9 mouse cellular contexts compared by ENCODE assay signal in genomic region chr3:88297321-88297851, GRCm38 (mm10). TPM values are rescaled to one million over a fixed set of nuclear protein-coding genes. Genes with fewer than 3 reads are reported as not detected.
DNase-seq lines count a peak whose midpoint lies in the region; ATAC-seq and TF ChIP-seq lines count a peak whose summit lies in the region.
"Had no signal": no experiment of that assay in that cellular context is flagged by ENCODE, and none has a peak within 500 bp of the region (broad histone marks: within the 10 kb centered on the region; RNA-seq: fewer than 3 reads in every experiment).

No protein-coding gene starts in this region.

- no peaks in the 10 kb centered on the region for H3K9me3 ChIP-seq in intestine, postnatal 0 days (ENCODE audit: control insufficient read depth)

- H3K27ac ChIP-seq in layer of hippocampus, adult 2 months: peak overlapping the region; percentile 96
- peak overlapping the region; percentile 81 for H3K27ac ChIP-seq in embryonic fibroblast, embryonic 13.5 days (ENCODE audit: insufficient read depth, low read length)
- H3K27ac ChIP-seq in intestine, postnatal 0 days (ENCODE audit: low read depth, low read length): peak overlapping the region; percentile 76

- peak overlapping the region; percentile 96 for H3K4me3 ChIP-seq in layer of hippocampus, adult 2 months
- peak overlapping the region; percentile 92 for H3K4me3 ChIP-seq in embryonic fibroblast, embryonic 13.5 days (ENCODE audit: insufficient read depth, low read length)
- H3K4me3 ChIP-seq in intestine, postnatal 0 days (ENCODE audit: low read depth, low read length): peak overlapping the region; percentile 80

- H3K4me1 ChIP-seq in embryonic fibroblast, embryonic 13.5 days (ENCODE audit: control insufficient read depth, insufficient read depth, low read length): no peaks in the 10 kb centered on the region
- peaks cover 8% of the 10 kb centered on the region for H3K4me1 ChIP-seq in intestine, postnatal 0 days (replicated peaks; ENCODE audit: control insufficient read depth, insufficient read depth, low read length)

- H3K4me2 ChIP-seq in intestine, postnatal 0 days (replicated peaks; ENCODE audit: low read depth): peak overlapping the region; percentile 71

- DNase-seq in layer of hippocampus, adult 2 months (ENCODE audit: low spot score in 2 of 2): peak; percentile 52 to 57
- DNase-seq in layer of hippocampus, postnatal 25 days (ENCODE audit: extremely low spot score in 1 of 2, low spot score in 1 of 2): no peak
- DNase-seq in Muller cell, postnatal 12 days (ENCODE audit: inconsistent ontology term): peak; percentile 63
- peak; percentile 12 for DNase-seq in mesoderm, embryonic 11.5 days (ENCODE audit: low read depth, low spot score)
- DNase-seq in cerebellum, postnatal 4 days (ENCODE audit: low spot score in 2 of 2): no peak
- DNase-seq in urinary bladder, postnatal 4 days (ENCODE audit: low spot score in 2 of 2): no peak

- TF ChIP-seq POLR2A in embryonic fibroblast, embryonic 13.5 days (IDR thresholded peaks at IDR 0.05; ENCODE audit: low read depth, low read length): no peak; the same call in 1 of the 2 replicates

- peaks cover 31% of the 10 kb centered on the region for H3K36me3 ChIP-seq in intestine, postnatal 0 days (ENCODE audit: control insufficient read depth, insufficient read depth)

- no peaks in the 10 kb centered on the region for H3K27me3 ChIP-seq in intestine, postnatal 0 days (replicated peaks; ENCODE audit: control insufficient read depth, insufficient read depth, low read length)

- TF ChIP-seq CTCF in layer of hippocampus, adult 2 months (conservative IDR thresholded peaks at IDR 0.05): no peak
- no peak for TF ChIP-seq CTCF in embryonic fibroblast, embryonic 13.5 days (IDR thresholded peaks at IDR 0.05; ENCODE audit: borderline replicate concordance, insufficient read depth, low read length)
- no peak for TF ChIP-seq CTCF in intestine, postnatal 0 days (IDR thresholded peaks at IDR 0.05; ENCODE audit: low read depth)

- no peak for ATAC-seq in intestine, postnatal 0 days

- WGBS in intestine, postnatal 0 days: under 1% methylated on average over 30 of the region's 30 CpGs

- H3K9ac ChIP-seq in intestine, postnatal 0 days (ENCODE audit: low read depth, low read length): peak overlapping the region; percentile 59

RNA-seq across cellular contexts. Expression of gene Cct3, which starts 0.5 kb away (rescaled TPM):
- 100 to 1,000 TPM; 171 to 193 TPM for total RNA-seq in layer of hippocampus, adult 2 months (2021)
- total RNA-seq in layer of hippocampus, postnatal 25 days (2021): 100 to 1,000 TPM; 165 to 199 TPM
- polyA plus RNA-seq in embryonic fibroblast, embryonic 13.5 days (2011; ENCODE audit: insufficient read length, low read depth, missing spikeins): 223 and 264 TPM in 2 replicates
- 170 and 175 TPM in 2 replicates for polyA plus RNA-seq in intestine, postnatal 0 days (2015; fragmentation: Nextera tagmentation; extraction: Ambion mirVana)

RNA-seq across cellular contexts. Expression of gene Tsacc, which starts 0.6 kb away (rescaled TPM):
- 1 to 10 TPM; 3.0 to 5.2 TPM for total RNA-seq in layer of hippocampus, adult 2 months (2021)
- 10 to 100 TPM in 1 of 2 experiments, 1 to 10 TPM in 1; 3.2 to 10.5 TPM for total RNA-seq in layer of hippocampus, postnatal 25 days (2021)
- polyA plus RNA-seq in embryonic fibroblast, embryonic 13.5 days (2011; ENCODE audit: insufficient read length, low read depth, missing spikeins): 3.9 and 5.5 TPM in 2 replicates
- polyA plus RNA-seq in intestine, postnatal 0 days (2015; fragmentation: Nextera tagmentation; extraction: Ambion mirVana): 6.1 and 7.2 TPM in 2 replicates

RNA-seq across cellular contexts. Expression of gene Gm38392, which starts 10.4 kb away (rescaled TPM):
- under 1 TPM in 1 of 2 experiments, not detected in 1; 0.59 TPM for total RNA-seq in layer of hippocampus, adult 2 months (2021)
- not detected for total RNA-seq in layer of hippocampus, postnatal 25 days (2021)
- polyA plus RNA-seq in embryonic fibroblast, embryonic 13.5 days (2011; ENCODE audit: insufficient read length, low read depth, missing spikeins): not detected in 2 replicates
- 0.13 and 0.18 TPM in 2 replicates for polyA plus RNA-seq in intestine, postnatal 0 days (2015; fragmentation: Nextera tagmentation; extraction: Ambion mirVana)
- total RNA-seq: layer of hippocampus, postnatal 14 days had no signal

RNA-seq across cellular contexts. Expression of gene Glmp, which starts 27.4 kb away (rescaled TPM):
- total RNA-seq in layer of hippocampus, adult 2 months (2021): 10 to 100 TPM; 68.9 to 77.9 TPM
- total RNA-seq in layer of hippocampus, postnatal 25 days (2021): 10 to 100 TPM; 77.5 to 97.5 TPM
- polyA plus RNA-seq in embryonic fibroblast, embryonic 13.5 days (2011; ENCODE audit: insufficient read length, low read depth, missing spikeins): 172 and 220 TPM in 2 replicates
- polyA plus RNA-seq in intestine, postnatal 0 days (2015; fragmentation: Nextera tagmentation; extraction: Ambion mirVana): 589 and 649 TPM in 2 replicates

RNA-seq across cellular contexts. Expression of gene Tmem79, which starts 38.6 kb away (rescaled TPM):
- total RNA-seq in layer of hippocampus, adult 2 months (2021): 1 to 10 TPM in 1 of 2 experiments, under 1 TPM in 1; 0.64 to 1.1 TPM
- 1 to 10 TPM; 1.3 to 1.4 TPM for total RNA-seq in layer of hippocampus, postnatal 25 days (2021)
- polyA plus RNA-seq in embryonic fibroblast, embryonic 13.5 days (2011; ENCODE audit: insufficient read length, low read depth, missing spikeins): 1.3 and 1.4 TPM in 2 replicates
- polyA plus RNA-seq in intestine, postnatal 0 days (2015; fragmentation: Nextera tagmentation; extraction: Ambion mirVana): 13.5 and 14.0 TPM in 2 replicates

Comparison
In these comparisons a context has a peak if more than half of its experiments do, and no peak if none do; other contexts are left out.
1. DNase-seq: peak in layer of hippocampus, adult 2 months (2 of 2), Muller cell, postnatal 12 days (single experiment) and mesoderm, embryonic 11.5 days (single experiment); none in layer of hippocampus, postnatal 25 days (0 of 2), cerebellum, postnatal 4 days (0 of 2) and urinary bladder, postnatal 4 days (0 of 2).
2. Peak in every context shown above with its lines, with median percentiles within 50 percentile points of each other: H3K27ac ChIP-seq and H3K4me3 ChIP-seq.